Mouse (Mus musculus) adrenal gland (tissue): ENCODE measurements around the gene Ldlrad2.

Experiments used
- intact Hi-C: fragments of 180-260 bp; cut with DNase I; formaldehyde crosslinking; loops from one replicate; pipeline ENCODE4 v1.15.1; 2025
- microRNA-seq, 2 experiments: library from miRNA; unstranded; fragments of <30 nt; microRNA quantifications; one replicate each; pipeline ENCODE4; 2019

Gene Ldlrad2

GRCm38 (mm10) chr4:137556673-137557210 is 17.6 kb downstream of the Ldlrad2 start:
- intact Hi-C loops = no loop called here

GRCm38 (mm10) chr4:137553466-137553865 is 20.9 kb downstream of the Ldlrad2 start:
- intact Hi-C loops = no loop called here

GRCm38 (mm10) chr4:137546003-137546525 is 28.3 kb downstream of the Ldlrad2 start:
- intact Hi-C loops = loop anchor here (5.0 kb wide), 1 partner anchor 104 kb away; no protein-coding TSS in a partner anchor

- intact Hi-C loops = loop anchor here (5.0 kb wide), 1 partner anchor 103 kb away; no protein-coding TSS in a partner anchor
Observed at GRCm38 (mm10) chr4:137545568-137545967, 28.8 kb downstream of the Ldlrad2 start.

GRCm38 (mm10) chr4:137542968-137543367 is 31.4 kb downstream of the Ldlrad2 start:
- intact Hi-C loops = no loop called here

GRCm38 (mm10) chr4:137540356-137540755 is 34.0 kb downstream of the Ldlrad2 start:
- intact Hi-C loops = no loop called here

GRCm38 (mm10) chr4:137527872-137528271 is 46.5 kb downstream of the Ldlrad2 start:
- intact Hi-C loops = loop anchor here (5.0 kb wide), 1 partner anchor 86 kb away; no protein-coding TSS in a partner anchor

- intact Hi-C loops = loop anchor here (5.0 kb wide), 1 partner anchor 85 kb away; no protein-coding TSS in a partner anchor
Observed at GRCm38 (mm10) chr4:137527368-137527767, 47.0 kb downstream of the Ldlrad2 start.

- intact Hi-C loops = loop anchor here (5.0 kb wide), 1 partner anchor 83 kb away; no protein-coding TSS in a partner anchor
Observed at GRCm38 (mm10) chr4:137525426-137525825, 48.9 kb downstream of the Ldlrad2 start.

Small RNAs within 50 kb of the gene (microRNA-seq; reads per million reads assigned to microRNA genes)
- gene Mir7018 = 0.57 to 1.6 reads per million in 2 experiments
